In genomic region chr3:79886357-79887091, GRCm38 (mm10) we compare ENCODE assay signal across 8 mouse cellular contexts. TPM values are rescaled to one million over a fixed set of nuclear protein-coding genes. Genes with fewer than 3 reads are reported as not detected.
A peak's percentile ranks its signal among the peaks of the same experiment; 100 is the strongest.
DNase-seq lines count a peak whose midpoint lies in the region; ATAC-seq lines count a peak whose summit lies in the region.

No protein-coding gene starts in this region.

- 90% methylated on average over 23 of the region's 23 CpGs for WGBS in hindbrain, embryonic 10.5 days
- 88% methylated on average over 23 of the region's 23 CpGs for WGBS in hindbrain, embryonic 11.5 days

- no peaks in the 10 kb centered on the region for H3K9me3 ChIP-seq in hindbrain, embryonic 10.5 days
- no peaks in the 10 kb centered on the region for H3K9me3 ChIP-seq in hindbrain, embryonic 11.5 days (ENCODE audit: control insufficient read depth, low read length)

- H3K4me2 ChIP-seq in hindbrain, embryonic 11.5 days (replicated peaks; ENCODE audit: low read depth, low read length) = no peak overlapping the region

- H3K9ac ChIP-seq in hindbrain, embryonic 11.5 days (ENCODE audit: low read depth, low read length) = no peak overlapping the region

- peak overlapping the region; percentile 41; the same call in 1 of the 2 replicates for H3K27ac ChIP-seq in hindbrain, embryonic 10.5 days
- no peak overlapping the region for H3K27ac ChIP-seq in hindbrain, embryonic 11.5 days (ENCODE audit: low read depth, low read length)

- no peaks in the 10 kb centered on the region for H3K36me3 ChIP-seq in hindbrain, embryonic 10.5 days
- H3K36me3 ChIP-seq in hindbrain, embryonic 11.5 days (ENCODE audit: control insufficient read depth, insufficient read depth, low read length) = no peaks in the 10 kb centered on the region

- H3K4me3 ChIP-seq in hindbrain, embryonic 10.5 days = no peak overlapping the region
- no peak overlapping the region for H3K4me3 ChIP-seq in hindbrain, embryonic 11.5 days (ENCODE audit: low read depth, low read length)

- peaks cover 20% of the 10 kb centered on the region for H3K4me1 ChIP-seq in hindbrain, embryonic 10.5 days (replicated peaks)
- H3K4me1 ChIP-seq in hindbrain, embryonic 11.5 days (replicated peaks; ENCODE audit: control insufficient read depth, insufficient read depth, low read length) = no peaks in the 10 kb centered on the region

- no peak for DNase-seq in hindbrain, embryonic 10.5 days (ENCODE audit: low spot score)
- no peak for DNase-seq in hindbrain, embryonic 11.5 days (ENCODE audit: low spot score)
- peak; percentile 37 for DNase-seq in adrenal gland, postnatal 25 days
- DNase-seq in heart, adult 8-10 months (ENCODE audit: low spot score) = peak; percentile 81
- DNase-seq in kidney, postnatal 10 days = peak; percentile 53
- peak; percentile 52 to 54 for DNase-seq in lung, postnatal 4 days
- peak; percentile 72 for DNase-seq in testis, postnatal 10 days (ENCODE audit: low spot score)
- no peak for DNase-seq in frontal cortex, postnatal 36 days (ENCODE audit: low spot score in 2 of 2)

- no peak for ATAC-seq in hindbrain, embryonic 11.5 days (ENCODE audit: low FRiP score)

- no peaks in the 10 kb centered on the region for H3K27me3 ChIP-seq in hindbrain, embryonic 10.5 days (ENCODE audit: insufficient read depth, poor library complexity, severe bottlenecking)
- H3K27me3 ChIP-seq in hindbrain, embryonic 11.5 days (ENCODE audit: control insufficient read depth, insufficient read depth, low read length) = no peaks in the 10 kb centered on the region

RNA-seq across cellular contexts. Expression of gene Fam198b, which starts 2.2 kb away (rescaled TPM):
- 1.6 and 1.7 TPM in 2 replicates for polyA plus RNA-seq in hindbrain, embryonic 10.5 days (2016; fragmentation: Nextera tagmentation; extraction: Ambion mirVana)
- polyA plus RNA-seq in hindbrain, embryonic 11.5 days (2014; fragmentation: Nextera tagmentation; extraction: Ambion mirVana) = 3.1 and 3.6 TPM in 2 replicates
- total RNA-seq in adrenal gland, postnatal 25 days (2021) = 12.4 and 13.2 TPM in 2 replicates
- 10 to 100 TPM in 3 of 4 experiments, 1 to 10 TPM in 1; 10.0 to 15.6 (median 15.2) TPM for total RNA-seq in heart, adult 8-10 months (2022)

RNA-seq across cellular contexts. Expression of gene Tmem144, which starts 34.0 kb away (rescaled TPM):
- 1.9 and 3.3 TPM in 2 replicates for polyA plus RNA-seq in hindbrain, embryonic 10.5 days (2016; fragmentation: Nextera tagmentation; extraction: Ambion mirVana)
- 3.1 and 4.6 TPM in 2 replicates for polyA plus RNA-seq in hindbrain, embryonic 11.5 days (2014; fragmentation: Nextera tagmentation; extraction: Ambion mirVana)
- 13.9 and 17.2 TPM in 2 replicates for total RNA-seq in adrenal gland, postnatal 25 days (2021)
- total RNA-seq in heart, adult 8-10 months (2022) = 10 to 100 TPM; 14.9 to 20.3 (median 16.1) TPM

Comparison
In these comparisons a context has a peak if more than half of its experiments do, and no peak if none do; other contexts are left out.
1. DNase-seq: peak in adrenal gland, postnatal 25 days (single experiment), heart, adult 8-10 months (single experiment), kidney, postnatal 10 days (single experiment), lung, postnatal 4 days (2 of 2) and testis, postnatal 10 days (single experiment); none in hindbrain, embryonic 10.5 days (single experiment), hindbrain, embryonic 11.5 days (single experiment) and frontal cortex, postnatal 36 days (0 of 2).